Mouse (Mus musculus) ES-E14 (cell line): ENCODE measurements at regions not wholly inside any gene's neighbourhood (a gene's known extent, or its start where the extent isn't known, plus 50 kb on each side); places are given as distances from the start of the nearest gene placed in this dataset.

Experiments used
- CHD2 ChIP-seq: IDR thresholded peaks from 2 replicates; pipeline ENCODE4 v1.6.1; 2014; ENCODE audit warnings: mild to moderate bottlenecking, low read depth, low read length, inconsistent platforms
- HCFC1 ChIP-seq: IDR thresholded peaks from 2 replicates; pipeline ENCODE4 v1.6.1; 2012; ENCODE audit warnings: low read length, inconsistent platforms, borderline replicate concordance; ENCODE audit not compliant: insufficient read depth
- MAFK ChIP-seq: IDR thresholded peaks from 2 replicates; pipeline ENCODE4 v1.6.1; 2014; ENCODE audit warnings: mild to moderate bottlenecking, low read depth, low read length, inconsistent platforms; ENCODE audit not compliant: insufficient read depth
- ZC3H11A ChIP-seq: IDR thresholded peaks from 2 replicates; pipeline ENCODE4 v1.6.1; 2012; ENCODE audit warnings: low read depth, mild to moderate bottlenecking, inconsistent platforms, low read length, borderline replicate concordance
- ZNF384 ChIP-seq: IDR thresholded peaks from 2 replicates; pipeline ENCODE4 v1.6.1; 2012; ENCODE audit warnings: low read depth, low read length, inconsistent platforms

- no peak for TF ChIP-seq ZC3H11A
- TF ChIP-seq CHD2: no peak
- TF ChIP-seq ZNF384: no peak
- no peak for TF ChIP-seq HCFC1
- TF ChIP-seq MAFK: no peak
Measured at GRCm38 (mm10) chr3:115788525-115788924, 73.7 kb upstream of the S1pr1 start.
